Mouse (Mus musculus) hematopoietic stem cell, adult 5-6 weeks (primary cell): ENCODE measurements around the gene Galnt16. TPM values are rescaled to one million over a fixed set of nuclear protein-coding genes. Genes with fewer than 3 reads are reported as not detected.

ENCODE experiments used
- ATAC-seq, 2 experiments: fragments of 125-278 bp in 1 of 2; replicated peaks in 1 of 2; 2 replicates each; pipeline ENCODE4 v1.8.0; 2016 to 2017; ENCODE audit warnings: inconsistent platforms in 2 of 2, mild to moderate bottlenecking in 2 of 2, moderate number of reproducible peaks in 2 of 2, low read depth in 1 of 2, moderate TSS enrichment in 1 of 2; ENCODE audit not compliant: low FRiP score in 2 of 2, poor library complexity in 2 of 2, severe bottlenecking in 2 of 2, insufficient read depth in 1 of 2, low TSS enrichment in 1 of 2
- total RNA-seq: library from RNA; stranded (forward); fragments of 172-1452, 232-1000 nt; gene quantifications from 2 replicates; pipeline ENCODE4 v1.2.3, GENCODE M21; 2017

The Galnt16 gene
- total RNA-seq, 1 experiment from 2014 or later: not detected

GRCm38 (mm10) chr12:80615371-80616257 is 97.5 kb downstream of the Galnt16 start:
- no peak for ATAC-seq

- no peak for ATAC-seq
Measured at GRCm38 (mm10) chr12:80620501-80620900, 102.4 kb downstream of the Galnt16 start.

GRCm38 (mm10) chr12:80631790-80632189 is 113.7 kb downstream of the Galnt16 start:
- ATAC-seq: no peak

- ATAC-seq: peak; percentile 9 to 31; a peak in 2 of 4 replicates
Measured at GRCm38 (mm10) chr12:80642725-80643692, 124.9 kb downstream of the Galnt16 start.

- peak; percentile 95 for ATAC-seq
Measured at GRCm38 (mm10) chr12:80643693-80644505, 125.8 kb downstream of the Galnt16 start, which contains the start of the genes Slc39a9 and Erh. TSS of gene Slc39a9 (plus strand) at chr12:80643883. TSS of gene Erh (minus strand) at chr12:80644341.

- no peak for ATAC-seq
Measured at GRCm38 (mm10) chr12:80644506-80644868, 126.4 kb downstream of the Galnt16 start.

- no peak for ATAC-seq
Measured at GRCm38 (mm10) chr12:80646377-80646776, 128.3 kb downstream of the Galnt16 start.

GRCm38 (mm10) chr12:80653951-80654658 is 136.0 kb downstream of the Galnt16 start:
- no peak for ATAC-seq

- ATAC-seq: no peak
Measured at GRCm38 (mm10) chr12:80654659-80655025, 136.6 kb downstream of the Galnt16 start.

GRCm38 (mm10) chr12:80658661-80659060 is 140.6 kb downstream of the Galnt16 start:
- ATAC-seq: no peak

GRCm38 (mm10) chr12:80662322-80662721 is 144.2 kb downstream of the Galnt16 start:
- no peak for ATAC-seq

- no peak for ATAC-seq
Measured at GRCm38 (mm10) chr12:80663935-80664334, 145.9 kb downstream of the Galnt16 start.

GRCm38 (mm10) chr12:80668391-80668790 is 150.3 kb downstream of the Galnt16 start:
- no peak for ATAC-seq

GRCm38 (mm10) chr12:80673170-80673569 is 155.1 kb downstream of the Galnt16 start:
- peak; percentile 53; a peak in 3 of 4 replicates for ATAC-seq
